Mouse (Mus musculus): Measurements from ENCODE around the gene Chchd6.

The Chchd6 gene

DNA sequence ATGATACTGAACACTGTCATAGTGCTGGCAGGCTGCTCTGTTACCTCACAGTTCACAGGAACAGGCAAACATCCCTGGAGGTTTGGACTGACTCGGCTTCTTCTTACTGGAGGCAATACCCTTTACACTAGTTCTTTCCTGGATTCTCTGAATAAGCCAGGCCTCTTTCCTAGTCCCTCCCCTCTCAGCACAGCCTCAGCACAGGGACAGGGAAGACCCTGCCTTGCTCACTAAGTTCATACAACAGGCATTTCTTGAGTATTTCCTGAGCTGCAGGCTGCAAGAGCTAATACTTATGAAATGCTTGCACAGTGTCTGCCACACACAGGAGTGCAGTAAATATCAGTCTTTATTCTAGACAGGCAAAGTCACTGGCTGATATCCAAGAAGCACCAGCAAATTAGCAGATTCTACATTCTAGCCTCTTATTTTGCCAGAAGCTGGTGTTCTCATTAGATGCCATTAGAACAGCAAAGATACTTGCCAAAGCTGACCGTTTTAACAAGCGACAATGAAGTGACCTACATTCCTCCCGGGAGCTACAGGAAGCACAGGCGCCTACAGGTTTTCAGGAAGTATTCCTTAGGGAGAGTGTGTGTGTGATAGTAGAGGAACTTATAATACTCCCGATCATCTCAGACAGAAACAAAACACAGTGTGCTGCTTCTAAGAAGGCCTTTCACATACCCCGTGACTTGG is 142.3 kb downstream of the Chchd6 start:
- DNase-seq (ENCODE audit: low read depth, low spot score): peak; percentile 81

DNA sequence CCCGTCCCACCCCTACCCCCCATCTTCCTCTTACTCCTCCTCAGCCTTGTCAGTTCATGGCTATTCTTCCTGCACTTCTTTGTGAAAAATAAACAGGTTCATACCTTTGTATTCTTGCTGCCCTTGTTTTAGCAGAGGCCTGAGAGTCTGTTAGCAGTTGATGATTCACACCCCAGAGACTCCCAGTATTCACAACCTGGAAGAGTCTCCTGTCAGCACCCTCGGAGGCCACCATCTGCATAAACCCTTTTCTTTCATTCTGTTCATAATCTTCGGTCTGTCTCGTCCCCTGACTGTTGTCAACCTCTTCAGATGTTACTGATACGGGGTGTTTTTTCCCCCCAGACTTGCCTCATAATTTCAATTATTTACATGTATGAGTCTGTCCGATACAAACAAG is 143.1 kb downstream of the Chchd6 start:
- peak; percentile 58 for DNase-seq (ENCODE audit: low read depth, low spot score)

DNA sequence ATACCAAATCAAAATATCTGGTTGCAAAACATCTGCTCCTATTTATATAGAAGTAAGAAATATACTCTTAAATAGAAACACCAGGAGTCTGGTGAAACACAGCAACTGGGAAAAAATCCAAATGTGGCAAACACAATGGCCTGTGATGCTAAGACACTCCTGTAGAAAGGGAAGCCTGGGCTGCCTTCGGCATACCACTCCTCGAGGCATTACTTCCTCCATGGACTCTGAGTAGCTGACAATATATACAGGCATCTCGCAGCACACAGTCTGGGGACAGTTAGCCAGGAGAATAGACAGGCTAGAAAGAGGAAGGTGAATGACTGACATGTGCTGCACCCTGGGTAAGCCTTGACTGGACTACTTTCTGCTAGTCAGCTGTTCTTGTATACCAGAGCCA is 146.7 kb downstream of the Chchd6 start:
- DNase-seq (ENCODE audit: low read depth, low spot score): peak; percentile 44

DNA sequence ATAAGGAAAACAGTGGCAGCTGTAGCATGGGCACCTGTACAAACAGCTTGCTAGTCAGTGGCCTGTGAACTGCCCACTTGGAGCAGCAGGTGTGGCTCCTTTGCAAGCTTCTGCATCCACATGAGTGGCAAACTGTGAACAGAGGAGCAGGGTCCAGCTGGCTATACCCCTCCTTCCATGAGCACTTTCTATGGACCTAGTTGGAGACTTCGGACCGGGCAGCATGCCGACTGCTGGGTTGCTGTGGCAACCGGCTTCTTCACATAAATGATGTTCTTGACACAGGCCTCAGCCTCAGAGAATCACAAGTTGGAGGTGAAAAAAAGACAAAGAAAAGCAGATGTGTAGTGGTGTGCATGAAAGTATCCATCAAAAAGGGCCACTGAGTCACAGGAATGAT is 154.8 kb downstream of the Chchd6 start:
- DNase-seq (ENCODE audit: low read depth, low spot score): no peak

DNA sequence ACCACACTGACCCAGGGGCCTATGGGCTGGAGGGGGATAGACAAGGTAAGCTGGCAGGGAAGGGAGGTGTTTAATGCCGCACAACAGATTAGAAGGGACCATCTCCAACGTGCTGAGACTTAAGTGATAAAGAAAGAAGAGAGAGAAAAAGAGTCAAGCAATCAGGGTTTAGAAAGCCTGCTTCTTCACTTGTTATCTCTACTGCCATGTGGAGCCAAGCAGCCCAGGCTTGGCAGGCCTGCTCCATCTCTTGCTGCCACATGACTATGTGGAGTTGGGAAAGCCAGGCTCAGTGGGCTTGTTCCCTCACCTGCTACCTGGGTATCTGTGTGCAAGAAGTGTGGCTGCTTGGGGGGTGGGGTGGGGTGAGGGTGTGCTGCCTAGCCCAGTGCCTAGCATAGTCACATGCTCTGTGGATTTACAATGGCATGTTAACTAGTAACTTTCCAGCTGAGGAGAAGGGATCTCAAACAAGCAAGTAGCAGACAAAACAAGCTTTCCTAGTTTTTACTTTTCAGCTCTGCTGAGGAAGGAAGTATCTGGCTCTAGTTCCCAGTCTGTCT is 163.5 kb downstream of the Chchd6 start:
- DNase-seq (ENCODE audit: low read depth, low spot score): no peak

DNA sequence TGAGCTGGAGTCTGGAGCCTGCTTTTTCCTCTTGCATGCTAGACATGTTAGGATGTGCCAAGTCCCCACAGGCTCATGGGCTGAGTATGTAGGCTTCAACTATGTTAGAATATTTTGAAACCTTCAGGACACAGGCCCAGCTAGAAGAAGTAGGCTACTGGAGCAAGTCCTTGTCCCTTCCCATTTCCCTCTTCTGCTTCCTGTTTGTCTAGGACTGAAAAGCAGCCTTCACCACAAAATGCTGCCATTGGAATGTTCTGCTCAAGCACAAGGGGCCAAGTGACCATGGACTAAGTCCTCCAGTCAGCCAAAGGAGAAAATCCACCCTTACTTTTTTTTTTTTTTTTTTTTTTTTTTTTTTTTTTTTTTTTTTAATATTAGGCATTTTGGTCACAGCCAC is 164.7 kb downstream of the Chchd6 start:
- DNase-seq (ENCODE audit: low read depth, low spot score): no peak

DNA sequence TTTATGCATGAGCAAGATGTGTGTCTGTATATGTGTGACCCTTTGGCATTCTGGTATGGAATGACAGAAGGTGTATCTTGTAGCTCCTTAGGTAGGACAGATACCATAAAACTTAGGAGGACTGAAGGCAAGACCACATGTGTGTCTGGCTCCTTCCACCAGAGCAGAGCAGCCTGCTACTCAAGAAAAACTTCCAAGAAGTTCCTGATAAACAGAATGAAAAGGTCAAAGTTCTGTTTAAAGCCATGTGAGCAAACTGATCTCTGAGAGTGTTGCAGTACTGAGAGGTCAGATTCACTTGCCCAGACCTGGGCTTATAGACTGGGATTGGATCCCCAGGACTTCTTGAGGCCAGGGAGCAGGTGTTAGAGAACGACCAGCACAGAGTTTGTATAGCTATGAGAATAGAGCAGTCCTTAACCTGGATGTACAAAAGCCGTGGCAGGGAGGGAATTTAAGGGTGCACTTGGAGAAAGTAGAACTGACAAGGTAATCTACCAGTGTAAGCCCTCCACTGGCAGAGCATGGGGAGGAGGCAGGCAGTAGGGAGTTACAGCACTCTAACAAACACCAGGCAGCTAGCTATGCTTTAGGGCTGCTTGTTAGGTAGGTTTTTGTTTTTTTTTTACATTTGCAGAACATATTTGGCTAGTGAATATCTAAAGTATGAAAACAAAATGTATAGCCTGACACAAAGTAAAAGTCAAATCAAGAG is 166.6 kb downstream of the Chchd6 start:
- DNase-seq (ENCODE audit: low read depth, low spot score): no peak

DNA sequence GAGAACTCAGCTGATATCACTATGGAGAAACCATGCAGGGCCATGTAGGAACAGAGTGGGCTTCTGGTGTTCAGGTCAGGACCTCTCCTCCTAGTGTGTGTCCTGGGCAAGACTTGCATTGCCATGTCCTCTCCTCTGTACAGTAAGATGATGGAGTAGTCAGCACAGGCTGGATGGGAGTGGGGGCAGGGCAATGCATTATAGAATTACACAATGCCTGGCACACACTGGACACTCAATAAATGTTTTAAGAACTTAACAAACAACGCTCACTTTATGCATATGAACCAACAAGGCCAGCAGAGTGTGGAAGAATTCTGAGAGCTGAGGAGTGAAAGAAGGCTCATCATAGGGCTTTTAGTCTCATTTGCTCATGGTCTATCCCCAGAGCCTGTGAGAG is 171.0 kb downstream of the Chchd6 start:
- no peak for DNase-seq (ENCODE audit: low read depth, low spot score)

DNA sequence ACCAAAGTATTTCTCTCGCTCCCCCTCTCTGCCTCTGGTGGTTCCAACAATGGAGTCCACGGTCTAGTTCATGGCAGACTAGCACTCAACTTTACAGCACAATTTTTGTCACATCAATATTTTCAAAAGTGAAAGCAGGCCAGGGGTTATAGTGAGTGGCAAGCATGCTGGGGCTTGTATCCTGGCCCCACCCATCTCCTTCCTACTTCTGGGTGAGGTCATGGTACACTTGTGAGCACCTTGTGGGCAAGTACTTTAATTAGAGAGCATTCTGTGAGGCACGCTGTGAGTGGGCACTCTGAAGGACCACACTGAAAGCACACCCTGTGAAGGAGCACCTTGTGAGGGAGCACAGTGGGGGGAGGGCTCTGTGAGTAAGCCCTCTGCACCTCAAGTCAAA is 172.8 kb downstream of the Chchd6 start:
- DNase-seq (ENCODE audit: low read depth, low spot score): no peak

DNA sequence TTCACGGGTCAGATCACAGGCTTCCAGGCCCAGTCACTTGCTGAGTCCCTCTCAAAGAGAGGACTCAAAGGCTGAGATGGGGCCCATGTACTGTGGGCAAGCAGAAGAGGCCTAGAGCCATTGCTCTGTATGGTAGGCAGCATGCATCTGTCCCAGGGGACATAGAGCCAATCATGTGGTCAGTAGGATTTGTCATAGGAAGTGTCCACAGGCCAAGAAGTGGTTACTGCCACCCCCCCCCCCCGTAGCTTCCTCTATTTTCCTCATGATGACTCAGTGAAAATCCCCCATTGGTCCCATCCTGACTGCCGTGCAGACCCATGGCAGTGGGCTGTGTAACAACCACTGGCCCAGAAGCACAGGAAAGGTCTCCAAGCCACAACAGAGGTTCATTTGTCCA is 173.5 kb downstream of the Chchd6 start:
- DNase-seq (ENCODE audit: low read depth, low spot score): no peak

DNA sequence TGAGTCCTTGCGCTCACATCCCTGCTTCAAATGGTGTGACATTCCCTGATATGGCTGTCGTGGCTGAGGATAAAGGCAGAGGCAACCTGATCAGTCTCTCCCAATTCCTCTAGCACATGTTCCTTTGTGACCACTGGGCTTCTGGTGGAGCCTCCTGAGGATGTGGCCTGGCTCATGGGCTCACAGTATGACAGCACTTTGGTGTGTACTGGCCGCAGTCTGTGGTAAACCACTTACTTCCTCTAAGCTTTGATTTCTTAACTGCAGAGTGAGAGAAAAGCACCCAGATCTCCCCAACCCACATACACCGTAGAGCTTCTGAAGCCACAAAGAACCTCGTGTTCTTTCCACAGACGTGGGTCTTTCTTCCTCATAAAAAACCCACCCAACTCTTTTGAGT is 173.9 kb downstream of the Chchd6 start:
- DNase-seq (ENCODE audit: low read depth, low spot score): no peak

DNA sequence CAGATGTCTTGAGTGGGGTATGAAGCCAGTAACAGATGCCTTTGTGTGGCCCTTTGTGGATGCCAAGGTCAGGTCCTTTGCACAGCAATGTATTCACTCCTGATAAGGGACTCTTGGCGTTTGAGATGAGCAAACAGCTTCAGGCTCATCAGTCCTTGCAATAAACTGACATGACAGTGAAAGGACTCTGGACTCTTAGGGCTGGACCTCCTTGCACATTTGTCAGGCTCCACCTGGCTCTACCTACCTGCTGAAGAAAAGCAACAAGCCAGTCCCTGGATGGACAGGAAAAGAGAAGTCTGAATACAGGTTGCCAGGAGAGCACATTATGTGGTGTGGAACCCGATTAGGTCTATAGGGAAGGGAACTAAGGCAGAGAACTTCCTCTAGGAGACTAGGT is 174.7 kb downstream of the Chchd6 start:
- no peak for DNase-seq (ENCODE audit: low read depth, low spot score)

DNA sequence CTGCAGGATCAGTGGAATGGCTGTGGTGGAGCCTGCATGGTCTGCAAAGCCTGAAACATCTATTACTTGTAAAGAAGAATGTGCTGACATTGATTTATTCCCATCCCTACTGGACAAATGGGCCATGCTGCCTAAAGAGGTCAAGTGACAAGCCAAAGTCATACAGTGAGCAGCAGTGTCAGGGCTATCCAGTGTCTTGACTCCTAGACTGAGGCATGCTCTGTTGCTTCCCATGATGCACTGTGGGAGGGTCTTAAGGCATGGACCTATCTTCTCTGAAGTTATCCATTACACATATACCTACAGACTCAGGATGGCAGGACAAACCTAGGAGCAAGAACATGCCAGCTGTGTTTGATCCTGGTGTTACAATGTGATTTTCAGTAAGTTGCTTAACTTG is 175.3 kb downstream of the Chchd6 start:
- no peak for DNase-seq (ENCODE audit: low read depth, low spot score)

DNA sequence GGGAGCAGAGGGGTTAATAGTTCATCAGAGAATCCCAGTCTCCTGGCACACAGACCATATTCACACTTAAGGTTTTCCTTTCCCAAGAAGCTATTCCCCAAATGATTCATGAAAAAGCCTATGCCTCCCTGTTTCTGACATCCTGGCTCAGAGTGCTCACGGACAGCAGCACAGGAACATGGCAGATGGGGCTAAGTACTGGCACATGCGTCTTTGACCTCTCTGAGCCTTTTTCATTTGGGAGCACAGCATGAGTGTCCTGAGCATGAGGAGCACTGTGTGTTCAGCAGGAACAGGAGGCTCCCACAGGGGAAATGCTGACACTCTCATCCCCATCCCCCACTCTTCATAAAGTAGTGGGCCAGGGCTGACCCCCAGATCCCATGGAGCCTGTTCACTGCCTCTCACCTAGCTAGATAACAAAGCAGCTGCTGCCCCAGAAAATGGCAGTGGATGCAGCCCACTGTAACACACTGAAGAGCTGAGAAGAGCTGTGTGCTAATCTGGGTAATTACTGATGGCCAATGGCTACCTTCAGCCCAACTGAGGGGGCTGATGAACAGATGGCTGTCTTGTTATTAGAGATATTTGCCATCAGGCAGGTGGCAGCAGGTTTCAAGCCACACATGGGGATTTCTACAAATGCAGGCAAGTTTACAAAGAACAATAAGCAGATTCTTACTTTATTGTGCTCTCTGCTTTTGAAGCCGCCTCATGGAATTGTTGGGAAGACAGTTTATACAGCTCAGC is 176.2 kb downstream of the Chchd6 start:
- DNase-seq (ENCODE audit: low read depth, low spot score): peak; percentile 93

DNA sequence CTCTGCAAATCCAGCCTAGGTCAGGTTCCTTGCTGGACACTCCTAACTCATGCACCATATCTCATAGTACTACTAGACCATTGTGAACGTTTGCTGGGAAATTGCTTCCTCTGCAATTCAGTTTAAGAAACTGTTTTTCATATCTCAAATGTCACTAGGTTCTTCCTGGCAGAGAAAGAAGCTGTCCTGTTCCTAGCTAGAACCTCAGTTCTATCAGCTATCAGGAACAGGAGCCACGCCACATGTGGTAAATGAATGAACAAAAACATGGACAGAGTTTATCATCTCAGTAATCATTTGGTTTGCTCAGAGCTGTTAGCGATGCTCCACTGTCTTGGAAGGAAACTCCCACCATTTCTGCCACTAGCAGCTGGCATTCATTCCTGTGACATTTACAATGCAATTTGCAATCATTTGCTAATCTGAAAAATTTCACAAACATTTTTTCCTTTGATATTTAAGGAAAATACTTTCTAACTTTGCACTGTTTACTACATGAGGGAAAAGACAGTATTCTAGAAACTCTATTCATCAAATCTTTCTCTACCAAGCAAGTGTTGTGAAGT is 179.3 kb downstream of the Chchd6 start:
- peak; percentile 53 for DNase-seq (ENCODE audit: low read depth, low spot score)

DNA sequence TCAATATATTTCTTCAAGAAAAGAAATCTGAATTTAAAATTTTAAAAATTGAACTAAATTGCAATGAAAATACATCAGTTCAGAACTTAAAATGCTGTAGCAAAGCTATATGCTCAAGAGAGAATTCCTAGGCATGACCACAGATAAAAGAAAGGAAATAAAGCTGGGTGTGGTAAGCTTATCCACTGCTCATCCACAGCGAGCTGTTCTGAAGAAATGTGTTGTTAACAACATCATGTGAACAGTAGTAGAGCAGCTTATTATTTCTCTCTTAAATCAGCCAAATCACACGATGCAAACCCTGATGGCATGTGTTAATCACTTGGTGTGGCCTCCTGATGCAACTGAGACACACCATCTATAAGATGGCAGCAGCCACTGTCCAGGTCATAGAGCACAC is 180.4 kb downstream of the Chchd6 start:
- DNase-seq (ENCODE audit: low read depth, low spot score): no peak

DNA sequence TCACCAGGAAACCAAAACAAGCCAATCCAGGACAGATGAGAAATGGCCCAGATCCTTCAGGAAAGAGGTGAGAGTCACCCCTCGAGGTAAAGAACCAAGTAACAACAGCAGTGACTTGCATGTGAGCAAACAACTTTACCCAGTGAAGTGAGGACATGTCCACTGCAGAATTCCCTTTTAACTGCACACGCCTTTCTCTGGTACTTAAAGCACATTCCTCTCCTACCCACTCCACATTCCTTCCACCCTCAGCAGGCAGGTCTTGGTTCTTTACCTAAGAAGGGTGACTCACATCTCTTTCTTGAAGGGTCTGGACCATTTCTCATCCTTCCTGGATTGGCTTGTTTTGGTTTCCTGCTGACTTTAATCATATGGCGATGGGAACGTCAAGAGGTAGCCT is 181.3 kb downstream of the Chchd6 start:
- DNase-seq (ENCODE audit: low read depth, low spot score): no peak

DNA sequence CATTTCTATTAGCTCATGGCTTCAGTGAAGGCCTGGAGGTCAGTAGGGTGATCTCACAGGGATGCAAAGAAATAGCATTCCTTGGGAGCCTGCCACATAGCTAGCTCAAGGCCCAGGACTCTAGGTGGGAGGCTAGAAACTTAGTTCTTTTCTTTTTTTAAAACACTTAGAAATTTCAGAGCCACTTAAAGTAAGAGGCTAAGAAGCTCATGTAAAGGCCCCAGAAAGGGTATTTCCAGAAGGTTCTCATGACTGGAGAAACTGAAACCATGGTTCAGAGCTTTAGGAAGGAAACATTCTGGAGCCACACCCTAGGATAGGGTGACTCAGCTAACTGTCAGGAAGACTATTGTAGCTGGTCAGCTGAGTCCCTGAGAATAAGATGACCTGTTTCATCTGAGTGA is 182.0 kb downstream of the Chchd6 start:
- no peak for DNase-seq (ENCODE audit: low read depth, low spot score)

DNA sequence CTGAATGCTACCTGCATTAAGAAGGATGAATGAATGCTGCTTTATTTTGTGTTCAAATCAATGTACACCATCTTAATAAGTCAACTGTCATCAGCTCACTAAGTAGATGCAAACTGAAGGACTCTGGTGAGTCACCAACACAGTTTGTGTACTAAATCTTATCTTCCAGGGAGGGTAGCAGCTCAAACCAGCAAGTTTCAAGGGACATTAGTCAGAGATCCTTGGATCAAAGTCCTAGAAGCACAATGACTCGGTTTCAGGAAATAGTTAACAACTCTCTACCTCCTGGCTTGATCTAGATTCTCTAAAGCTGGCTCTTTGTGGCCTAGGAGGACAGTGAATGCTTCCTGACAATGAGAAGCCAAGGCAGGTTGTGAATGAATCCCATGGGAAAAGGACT is 182.9 kb downstream of the Chchd6 start:
- DNase-seq (ENCODE audit: low read depth, low spot score): no peak

DNA sequence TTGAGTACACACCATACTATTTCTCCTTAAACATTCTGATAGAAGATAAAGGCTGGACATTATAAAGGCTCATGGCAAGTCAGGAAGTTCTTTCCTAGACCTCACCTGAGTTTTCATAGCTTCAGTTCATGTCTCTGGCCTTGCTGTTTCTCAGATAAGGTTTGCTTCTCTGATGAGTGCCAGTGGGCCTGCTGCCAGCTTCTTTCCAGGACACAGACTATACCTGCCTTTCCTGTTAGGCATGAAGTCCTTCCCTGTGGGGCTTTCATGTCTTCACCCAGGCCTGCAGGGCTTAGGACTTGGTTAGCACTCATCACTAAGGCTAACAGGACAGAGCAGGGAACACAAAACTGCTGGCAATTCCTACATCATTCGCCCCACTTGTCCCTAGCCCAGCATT is 186.4 kb downstream of the Chchd6 start:
- no peak for DNase-seq (ENCODE audit: low read depth, low spot score)

DNA sequence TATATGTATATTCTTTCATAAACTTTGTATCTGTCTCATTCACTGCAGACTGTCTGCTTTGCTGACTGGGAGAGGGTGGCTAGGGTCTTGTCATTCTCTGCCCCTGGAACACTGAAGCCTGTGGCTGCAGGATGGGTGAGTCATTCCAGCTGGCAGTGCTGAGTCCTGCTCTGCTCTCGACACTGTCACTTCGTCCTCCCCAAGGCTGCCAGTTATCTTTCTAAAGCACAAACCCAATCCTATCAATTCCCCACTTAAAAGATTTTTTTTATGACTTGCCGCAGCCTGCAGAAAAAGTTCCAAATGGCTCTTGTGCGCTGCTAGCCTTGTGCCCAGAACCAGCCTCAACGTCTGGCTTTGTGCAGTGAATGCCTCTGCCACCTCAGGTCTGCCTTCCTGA is 187.2 kb downstream of the Chchd6 start:
- peak; percentile 55 for DNase-seq (ENCODE audit: low read depth, low spot score)

DNA sequence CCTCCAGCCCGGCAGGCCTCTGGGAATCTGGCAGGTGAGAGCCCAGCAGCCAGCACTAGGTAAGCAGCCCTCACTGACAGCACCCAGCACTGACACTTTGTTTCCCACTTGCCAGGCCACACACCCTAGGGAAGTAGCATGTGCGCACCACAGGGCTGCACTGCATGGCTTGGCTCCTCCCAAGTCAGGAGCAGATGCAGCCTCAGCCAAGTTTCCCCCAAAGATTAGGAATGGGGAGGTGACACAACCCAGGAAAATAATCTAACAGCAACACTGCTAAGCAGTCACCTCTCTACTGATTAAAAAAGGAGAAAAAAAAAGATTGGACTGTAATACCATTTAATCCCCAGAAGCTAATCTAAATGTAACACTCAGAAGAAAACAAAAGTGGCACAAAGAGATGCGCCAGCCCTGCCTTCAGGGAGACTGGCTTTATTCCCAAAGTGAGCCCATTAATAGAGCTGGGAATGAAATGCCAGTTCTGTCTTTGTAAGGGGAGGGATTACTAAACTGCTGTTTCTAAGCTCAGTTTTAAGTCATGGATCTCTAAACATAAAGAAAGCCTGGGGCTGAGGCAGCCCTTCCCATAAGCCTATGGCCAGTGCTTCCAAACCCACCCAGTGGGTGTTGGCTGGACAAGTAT is 188.1 kb downstream of the Chchd6 start:
- peak; percentile 43 for DNase-seq (ENCODE audit: low read depth, low spot score)
